Mouse (Mus musculus) hindbrain, postnatal 0 days (tissue): ENCODE data around the gene Gnai2. TPM values are rescaled to one million over a fixed set of nuclear protein-coding genes. Genes with fewer than 3 reads are reported as not detected.
"Not testable (repeated sequence)": the region's sequence is repeated elsewhere in the genome, so short reads cannot be mapped to it uniquely, and the experiment has no call there.

Experiments used
- ATAC-seq: fragments of 200-750 bp; cut with Nextera tagmentation; 2 replicates; pipeline ENCODE4 v1.8.0; 2017; ENCODE audit warnings: mild to moderate bottlenecking, moderate TSS enrichment, moderate library complexity
- DNase-seq: peaks from one replicate; pipeline ENCODE4 v3.0.0-alpha.2; 2015; ENCODE audit warnings: low spot score
- H3K27ac ChIP-seq: fragments of 300-500 bp; sonication (generic); 2 replicates; pipeline ENCODE4 v1.5.1; 2014; ENCODE audit warnings: mild to moderate bottlenecking
- H3K27me3 ChIP-seq: fragments of 300-500 bp; sonication (generic); 2 replicates; pipeline ENCODE4 v1.6.1; 2014; ENCODE audit warnings: low read length, mixed read lengths; ENCODE audit not compliant: insufficient read depth
- H3K36me3 ChIP-seq: fragments of 300-500 bp; sonication (generic); 2 replicates; pipeline ENCODE4 v1.6.1; 2014; ENCODE audit warnings: low read length, mixed read lengths; ENCODE audit not compliant: insufficient read depth
- H3K4me1 ChIP-seq: fragments of 300-500 bp; sonication (generic); 2 replicates; pipeline ENCODE4 v1.6.1; 2014; ENCODE audit warnings: antibody characterized with exemption, low read length, mixed read lengths; ENCODE audit not compliant: insufficient read depth
- H3K4me2 ChIP-seq: fragments of 300-500 bp; sonication (generic); 2 replicates; pipeline ENCODE4 v1.6.1; 2014; ENCODE audit warnings: low read depth, mild to moderate bottlenecking, low read length, moderate library complexity, mixed read lengths
- H3K4me3 ChIP-seq: fragments of 300-500 bp; sonication (generic); 2 replicates; pipeline ENCODE4 v1.5.1; 2014; ENCODE audit warnings: low read length
- H3K9ac ChIP-seq: fragments of 300-500 bp; sonication (generic); replicated peaks from 2 replicates; pipeline ENCODE4 v1.6.1; 2014; ENCODE audit warnings: mild to moderate bottlenecking, low read length, moderate library complexity, mixed read lengths
- H3K9me3 ChIP-seq: fragments of 300-500 bp; sonication (generic); 2 replicates; pipeline ENCODE4 v1.6.1; 2016; ENCODE audit warnings: low read length, mixed read lengths
- CTCF ChIP-seq: IDR thresholded peaks from 2 replicates; pipeline ENCODE4 v1.5.1; 2016; ENCODE audit warnings: antibody characterized with exemption, control low read depth, low read depth
- WGBS: fragments of 180-500 bp; shearing (Covaris S2); extraction: QIAGEN DNeasy Blood & Tissue Kit; methylation state at CpG from one replicate; pipeline ENCODE4 v1.1.7; 2014; 5-methylcytosine and 5-hydroxymethylcytosine counted together
- polyA plus RNA-seq: library from polyadenylated mRNA; unstranded; fragments of >200 nt; fragmentation: Nextera tagmentation; extraction: Ambion mirVana; gene quantifications from 2 replicates; pipeline ENCODE4 v1.2.1, GENCODE M21; 2015
- total RNA-seq: library from RNA; depleted of rRNA; stranded (reverse); fragments of >200 nt; gene quantifications from 2 replicates; pipeline ENCODE4 v1.2.3, GENCODE M21; 2014

The Gnai2 gene
- total and polyA plus RNA-seq, 2 experiments from 2014 or later, result 287 to 334 TPM

- 77% methylated on average over 3 of the region's 3 CpGs for WGBS
- H3K4me2 ChIP-seq, result no peak within 1 kb of the TSS
- no peak for TF ChIP-seq CTCF
- ATAC-seq (no peak), DNase-seq (no peak)
- H3K9me3 ChIP-seq, result no peaks in the 10 kb centered on the region
- no peak within 1 kb of the TSS for H3K9ac ChIP-seq
- H3K4me3 ChIP-seq, result no peak within 1 kb of the TSS
- peaks cover 11% of the 10 kb centered on the region; the same call in 1 of the 2 replicates for H3K36me3 ChIP-seq
- no peaks in the 10 kb centered on the region for H3K27me3 ChIP-seq
- peak within 1 kb of the TSS; percentile 88 for H3K27ac ChIP-seq
- peaks cover 9% of the 10 kb centered on the region; the same call in 1 of the 2 replicates for H3K4me1 ChIP-seq
Observed at GRCm38 (mm10) chr9:107578587-107578986, 56.6 kb downstream of the Gnai2 start, which contains the start of gene Naa80. Gene Naa80, plus strand, starts transcription at chr9:107578887.

GRCm38 (mm10) chr9:107577871-107578270 is 57.3 kb downstream of the Gnai2 start:
- no peak for DNase-seq
- H3K36me3 ChIP-seq, result peaks cover 7% of the 10 kb centered on the region; the same call in 1 of the 2 replicates
- H3K9me3 ChIP-seq, result no peaks in the 10 kb centered on the region
- TF ChIP-seq CTCF, result no peak
- no peaks in the 10 kb centered on the region for H3K27me3 ChIP-seq
- ATAC-seq, result no peak
- no peak overlapping the region for H3K4me3 ChIP-seq
- no peak overlapping the region for H3K9ac ChIP-seq
- H3K27ac ChIP-seq, result no peak overlapping the region
- peaks cover 9% of the 10 kb centered on the region; the same call in 1 of the 2 replicates for H3K4me1 ChIP-seq
- WGBS, result 91% methylated on average over 10 of the region's 10 CpGs
- H3K4me2 ChIP-seq, result no peak overlapping the region

- Histone ChIP-seq H3K4me1 (peaks cover 9% of the 10 kb centered on the region; the same call in 1 of the 2 replicates), H3K27me3 (no peaks in the 10 kb centered on the region), H3K4me3 (0 out of 2 replicates have a peak within 1 kb of the TSS, but pooled peaks have one; percentile 6), H3K36me3 (peaks cover 18% of the 10 kb centered on the region; the same call in 1 of the 2 replicates), H3K9ac (no peak within 1 kb of the TSS), H3K27ac (peak within 1 kb of the TSS; percentile 73), H3K9me3 (no peaks in the 10 kb centered on the region), H3K4me2 (peak within 1 kb of the TSS; percentile 40)
- TF ChIP-seq CTCF, result no peak
- DNase-seq, result peak; percentile 78
- 21% methylated on average over 16 of the region's 16 CpGs for WGBS
- peak; percentile 81 for ATAC-seq
Observed at GRCm38 (mm10) chr9:107576357-107577107, 58.6 kb downstream of the Gnai2 start, which contains the start of gene Hyal1. Gene Hyal1, plus strand, starts transcription at chr9:107576927.

- no peaks in the 10 kb centered on the region for H3K27me3 ChIP-seq
- no peak overlapping the region for H3K4me2 ChIP-seq
- no peak for ATAC-seq
- no peak for DNase-seq
- H3K9ac ChIP-seq, result no peak overlapping the region
- H3K27ac ChIP-seq, result peak overlapping the region; percentile 73; the same call in 1 of the 2 replicates
- peaks cover 21% of the 10 kb centered on the region; the same call in 1 of the 2 replicates for H3K36me3 ChIP-seq
- no peak overlapping the region for H3K4me3 ChIP-seq
- WGBS, result 81% methylated on average over 14 of the region's 14 CpGs
- H3K4me1 ChIP-seq, result peaks cover 6% of the 10 kb centered on the region; the same call in 1 of the 2 replicates
- H3K9me3 ChIP-seq, result no peaks in the 10 kb centered on the region
- no peak for TF ChIP-seq CTCF
Observed at GRCm38 (mm10) chr9:107575579-107576356, 59.4 kb downstream of the Gnai2 start.

- H3K4me1 ChIP-seq, result peaks cover 14% of the 10 kb centered on the region
- H3K27ac ChIP-seq, H3K27me3 ChIP-seq, ATAC-seq, H3K4me2 ChIP-seq, H3K9ac ChIP-seq, H3K4me3 ChIP-seq, H3K9me3 ChIP-seq, DNase-seq: not testable (repeated sequence)
- H3K36me3 ChIP-seq, result peaks cover 21% of the 10 kb centered on the region; the same call in 1 of the 2 replicates
- WGBS, result 80% methylated on average over 6 of the region's 6 CpGs
Observed at GRCm38 (mm10) chr9:107573774-107574173, 61.4 kb downstream of the Gnai2 start.

- 92% methylated on average over 2 of the region's 2 CpGs for WGBS
- H3K9me3 ChIP-seq, result no peaks in the 10 kb centered on the region
- no peaks in the 10 kb centered on the region for H3K27me3 ChIP-seq
- no peak overlapping the region for H3K4me2 ChIP-seq
- H3K4me1 ChIP-seq, result peaks cover 21% of the 10 kb centered on the region
- ATAC-seq, result no peak
- TF ChIP-seq CTCF, result no peak
- H3K4me3 ChIP-seq, result no peak overlapping the region
- no peak for DNase-seq
- no peak overlapping the region for H3K9ac ChIP-seq
- H3K27ac ChIP-seq, result no peak overlapping the region
- H3K36me3 ChIP-seq, result peaks cover 21% of the 10 kb centered on the region; the same call in 1 of the 2 replicates
Observed at GRCm38 (mm10) chr9:107572327-107572662, 62.9 kb downstream of the Gnai2 start.
